Comparison of ENCODE assay signal across 8 mouse cellular contexts in the genomic region with DNA sequence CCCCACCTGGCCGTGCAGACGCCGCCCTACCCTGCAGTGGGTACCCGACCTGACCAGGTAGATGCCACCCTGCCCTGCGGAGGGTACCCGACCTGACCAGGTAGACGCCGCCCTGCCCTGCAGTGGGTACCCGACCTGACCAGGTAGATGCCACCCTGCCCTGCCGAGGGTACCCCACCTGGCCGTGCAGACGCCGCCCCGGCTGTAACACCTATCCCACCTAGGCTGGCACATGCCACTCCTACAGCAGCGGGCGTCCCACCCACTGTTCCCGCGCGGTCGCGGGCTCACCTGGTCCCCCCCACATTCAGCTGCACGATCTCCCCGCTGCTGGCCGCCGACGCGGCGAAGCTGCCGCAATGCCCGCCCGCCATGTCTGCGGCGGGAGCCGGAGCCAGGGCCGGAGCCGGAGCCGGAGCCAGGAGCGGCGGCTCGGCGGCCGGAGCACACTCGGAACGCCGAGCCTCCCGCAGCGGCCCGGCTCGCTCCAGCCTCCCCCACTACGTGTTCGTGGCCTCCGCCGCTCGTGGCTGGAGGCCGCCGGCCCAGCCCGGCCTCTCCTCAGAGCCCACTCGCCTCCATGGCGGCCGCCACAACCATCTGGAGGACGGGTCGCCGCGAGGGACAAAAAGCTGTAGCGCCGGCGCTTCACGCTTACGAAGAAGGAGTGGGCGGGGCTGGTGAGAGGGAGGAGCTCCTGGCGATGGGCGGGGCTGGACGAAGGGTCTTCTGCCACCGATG. TPM values are rescaled to one million over a fixed set of nuclear protein-coding genes. Genes with fewer than 3 reads are reported as not detected.
A peak's percentile ranks its signal among the peaks of the same experiment; 100 is the strongest.
DNase-seq lines count a peak whose midpoint lies in the region; ATAC-seq and TF ChIP-seq lines count a peak whose summit lies in the region.

Kctd3 (minus strand) TSS at position 603 of the 741 bp plus-strand sequence.

- H3K4me2 ChIP-seq in heart, embryonic 15.5 days: peak within 1 kb of the TSS; percentile 98
- peak within 1 kb of the TSS; percentile 94 for H3K4me2 ChIP-seq in liver, embryonic 14.5 days (ENCODE audit: low read depth)
- peak within 1 kb of the TSS; percentile 82 for H3K4me2 ChIP-seq in neural tube, embryonic 11.5 days (ENCODE audit: low read depth)
- H3K4me2 ChIP-seq in stomach, postnatal 0 days (replicated peaks; ENCODE audit: low read depth): peak within 1 kb of the TSS; percentile 98

- TF ChIP-seq CTCF in liver, embryonic 14.5 days (IDR thresholded peaks at IDR 0.05; ENCODE audit: low read depth): no peak
- no peak for TF ChIP-seq CTCF in stomach, postnatal 0 days (IDR thresholded peaks at IDR 0.05; ENCODE audit: low read depth)

- TF ChIP-seq EP300 in liver, embryonic 14.5 days (IDR thresholded peaks at IDR 0.05; ENCODE audit: low read depth): no peak; the same call in 1 of the 2 replicates
- no peak for TF ChIP-seq EP300 in stomach, postnatal 0 days (optimal IDR thresholded peaks at IDR 0.05)

- peak; percentile 90 to 93 for DNase-seq in CD8-positive naive resting alpha-beta T cell, adult 2 months (ENCODE audit: low read depth in 2 of 2, low spot score in 2 of 2)
- DNase-seq in c-Kit-positive CD71-negative TER-119-negative erythroid progenitor cells, embryonic 14.5 days (ENCODE audit: low read depth): peak; percentile 78
- peak; percentile 97 for DNase-seq in forebrain, embryonic 10.5 days (ENCODE audit: extremely low spot score, low spot score)
- peak; percentile 98 to 99 for DNase-seq in kidney, postnatal 25 days
- peak; percentile 74 to 83 (median 78) for DNase-seq in liver, embryonic 14.5 days (ENCODE audit: low read depth in 3 of 3, low spot score in 3 of 3)
- DNase-seq in neural tube, embryonic 11.5 days (ENCODE audit: low spot score): peak; percentile 95
- DNase-seq in stomach, postnatal 0 days (ENCODE audit: low spot score): peak; percentile 96

- WGBS in forebrain, embryonic 10.5 days: 1% methylated on average over 70 of the region's 74 CpGs
- under 1% methylated on average over 74 of the region's 74 CpGs for WGBS in heart, embryonic 15.5 days
- WGBS in liver, embryonic 14.5 days (ENCODE audit: insufficient replicate concordance): under 1% methylated on average over 69 of the region's 74 CpGs
- 0% methylated on average over 72 of the region's 74 CpGs for WGBS in neural tube, embryonic 11.5 days
- under 1% methylated on average over 73 of the region's 74 CpGs for WGBS in stomach, postnatal 0 days

- H3K4me1 ChIP-seq in forebrain, embryonic 10.5 days: peaks cover 32% of the 10 kb centered on the region
- H3K4me1 ChIP-seq in heart, embryonic 15.5 days (replicated peaks): peaks cover 18% of the 10 kb centered on the region
- peaks cover 8 to 15% of the 10 kb centered on the region in 2 experiments for H3K4me1 ChIP-seq in liver, embryonic 14.5 days (replicated peaks; ENCODE audit: control insufficient read depth in 2 of 2, insufficient read depth in 2 of 2, low read length in 1 of 2)
- H3K4me1 ChIP-seq in neural tube, embryonic 11.5 days (ENCODE audit: control insufficient read depth, insufficient read depth, low read length): peaks cover 5% of the 10 kb centered on the region
- H3K4me1 ChIP-seq in stomach, postnatal 0 days (replicated peaks; ENCODE audit: control insufficient read depth, insufficient read depth): no peaks in the 10 kb centered on the region; the same call in 1 of the 2 replicates

- H3K4me3 ChIP-seq in forebrain, embryonic 10.5 days: peak within 1 kb of the TSS; percentile 99
- H3K4me3 ChIP-seq in heart, embryonic 15.5 days: peak within 1 kb of the TSS; percentile 99
- peak within 1 kb of the TSS; percentile 75 to 99 for H3K4me3 ChIP-seq in liver, embryonic 14.5 days (ENCODE audit: insufficient read depth in 1 of 2, low read depth in 2 of 2, low read length in 2 of 2)
- H3K4me3 ChIP-seq in neural tube, embryonic 11.5 days (ENCODE audit: low read depth, low read length): peak within 1 kb of the TSS; percentile 95
- peak within 1 kb of the TSS; percentile 98 for H3K4me3 ChIP-seq in stomach, postnatal 0 days (ENCODE audit: low read depth, low read length)

- H3K27ac ChIP-seq in forebrain, embryonic 10.5 days: peak within 1 kb of the TSS; percentile 97
- peak within 1 kb of the TSS; percentile 63 for H3K27ac ChIP-seq in heart, embryonic 15.5 days
- H3K27ac ChIP-seq in liver, embryonic 14.5 days: peak within 1 kb of the TSS; percentile 16
- H3K27ac ChIP-seq in neural tube, embryonic 11.5 days (ENCODE audit: low read depth, low read length): no peak within 1 kb of the TSS
- H3K27ac ChIP-seq in stomach, postnatal 0 days (replicated peaks): peak within 1 kb of the TSS; percentile 83

- peak; percentile 87 for ATAC-seq in heart, embryonic 15.5 days (replicated peaks; ENCODE audit: insufficient number of reproducible peaks, insufficient read depth, low FRiP score, low read depth)
- peak; percentile 89 for ATAC-seq in liver, embryonic 14.5 days (ENCODE audit: insufficient read depth)
- ATAC-seq in neural tube, embryonic 11.5 days (ENCODE audit: insufficient read depth, low FRiP score, low TSS enrichment): peak; percentile 89
- ATAC-seq in stomach, postnatal 0 days (ENCODE audit: low FRiP score, low TSS enrichment): peak; percentile 84

- H3K27me3 ChIP-seq in forebrain, embryonic 10.5 days (ENCODE audit: poor library complexity, severe bottlenecking): 0 out of 2 replicates have a peak, but pooled peaks cover 2% of the 10 kb centered on the region
- H3K27me3 ChIP-seq in heart, embryonic 15.5 days: no peaks in the 10 kb centered on the region
- no peaks in the 10 kb centered on the region for H3K27me3 ChIP-seq in liver, embryonic 14.5 days (ENCODE audit: control insufficient read depth, insufficient read depth, low read length)
- no peaks in the 10 kb centered on the region for H3K27me3 ChIP-seq in neural tube, embryonic 11.5 days (ENCODE audit: control insufficient read depth, insufficient read depth, low read length)
- H3K27me3 ChIP-seq in stomach, postnatal 0 days (ENCODE audit: control insufficient read depth, insufficient read depth, low read length): no peaks in the 10 kb centered on the region

- H3K9me3 ChIP-seq in forebrain, embryonic 10.5 days: no peaks in the 10 kb centered on the region
- no peaks in the 10 kb centered on the region for H3K9me3 ChIP-seq in heart, embryonic 15.5 days (replicated peaks)
- no peaks in the 10 kb centered on the region for H3K9me3 ChIP-seq in liver, embryonic 14.5 days (ENCODE audit: control insufficient read depth, low read length)
- no peaks in the 10 kb centered on the region for H3K9me3 ChIP-seq in neural tube, embryonic 11.5 days (ENCODE audit: control insufficient read depth, low read length)
- no peaks in the 10 kb centered on the region for H3K9me3 ChIP-seq in stomach, postnatal 0 days (ENCODE audit: control insufficient read depth, low read length)

- peak within 1 kb of the TSS; percentile 97 for H3K9ac ChIP-seq in heart, embryonic 15.5 days
- peak within 1 kb of the TSS; percentile 93 for H3K9ac ChIP-seq in liver, embryonic 14.5 days (replicated peaks)
- peak within 1 kb of the TSS; percentile 75 for H3K9ac ChIP-seq in neural tube, embryonic 11.5 days (ENCODE audit: low read length)
- peak within 1 kb of the TSS; percentile 96 for H3K9ac ChIP-seq in stomach, postnatal 0 days (ENCODE audit: low read length)

- peaks cover 18% of the 10 kb centered on the region for H3K36me3 ChIP-seq in forebrain, embryonic 10.5 days (replicated peaks)
- H3K36me3 ChIP-seq in heart, embryonic 15.5 days: peaks cover 5% of the 10 kb centered on the region; the same call in 1 of the 2 replicates
- H3K36me3 ChIP-seq in liver, embryonic 14.5 days (replicated peaks; ENCODE audit: control insufficient read depth, insufficient read depth, low read depth): no peaks in the 10 kb centered on the region
- H3K36me3 ChIP-seq in neural tube, embryonic 11.5 days (ENCODE audit: control insufficient read depth, insufficient read depth, low read length): no peaks in the 10 kb centered on the region
- no peaks in the 10 kb centered on the region for H3K36me3 ChIP-seq in stomach, postnatal 0 days (ENCODE audit: control insufficient read depth, insufficient read depth, low read length)

RNA-seq across cellular contexts. Expression of gene Kctd3, which starts in this region (rescaled TPM):
- polyA plus RNA-seq in forebrain, embryonic 10.5 days (2016; fragmentation: Nextera tagmentation; extraction: Ambion mirVana): 27.4 and 27.9 TPM in 2 replicates
- polyA plus RNA-seq in heart, embryonic 15.5 days (2015; fragmentation: Nextera tagmentation; extraction: Ambion mirVana): 20.6 and 23.8 TPM in 2 replicates
- 15.8 and 17.2 TPM in 2 replicates for polyA plus RNA-seq in liver, embryonic 14.5 days (2012; rRNA removed)
- polyA plus RNA-seq in liver, embryonic 14.5 days (2014; fragmentation: Nextera tagmentation; extraction: Ambion mirVana): 8.9 and 10.2 TPM in 2 replicates
- 40.6 and 41.1 TPM in 2 replicates for polyA plus RNA-seq in neural tube, embryonic 11.5 days (2014; fragmentation: Nextera tagmentation; extraction: Ambion mirVana)
- polyA plus RNA-seq in stomach, postnatal 0 days (2015; fragmentation: Nextera tagmentation; extraction: Ambion mirVana): 13.6 and 16.0 TPM in 2 replicates
